Mouse (Mus musculus) small intestine, adult 2 months (tissue): ENCODE results near the gene Spaca3.

Experiments
- CTCF ChIP-seq: fragments of 200-500 bp; IDR thresholded peaks from 2 replicates; pipeline ENCODE4 v1.5.1; 2012; ENCODE audit warnings: low read depth, mild to moderate bottlenecking, control low read depth, inconsistent platforms, low read length, moderate library complexity, mixed read lengths; ENCODE audit not compliant: insufficient replicate concordance, insufficient read length; ENCODE audit errors: extremely low read depth
- POLR2A ChIP-seq: fragments of 200-500 bp; IDR thresholded peaks from 2 replicates; pipeline ENCODE4 v1.6.1; 2012; ENCODE audit warnings: low read depth, mild to moderate bottlenecking, control low read depth, inconsistent platforms, low read length, moderate library complexity

GRCm38 (mm10) chr11:80907820-80908219 is 49.7 kb downstream of the Spaca3 start:
- TF ChIP-seq POLR2A: no peak
- TF ChIP-seq CTCF: no peak
